Mouse (Mus musculus) megakaryocyte, embryonic 14.5 days (primary cell): ENCODE data around the gene Adam19.

Source experiments
- FLI1 ChIP-seq: IDR thresholded peaks from 2 replicates; pipeline ENCODE4 v1.6.1; 2012; ENCODE audit warnings: low read length, inconsistent platforms, mixed read lengths
- GATA1 ChIP-seq: IDR thresholded peaks from 3 replicates; pipeline ENCODE4 v1.6.1; 2012; ENCODE audit warnings: mixed read lengths, low read length, inconsistent platforms, borderline replicate concordance

DNA sequence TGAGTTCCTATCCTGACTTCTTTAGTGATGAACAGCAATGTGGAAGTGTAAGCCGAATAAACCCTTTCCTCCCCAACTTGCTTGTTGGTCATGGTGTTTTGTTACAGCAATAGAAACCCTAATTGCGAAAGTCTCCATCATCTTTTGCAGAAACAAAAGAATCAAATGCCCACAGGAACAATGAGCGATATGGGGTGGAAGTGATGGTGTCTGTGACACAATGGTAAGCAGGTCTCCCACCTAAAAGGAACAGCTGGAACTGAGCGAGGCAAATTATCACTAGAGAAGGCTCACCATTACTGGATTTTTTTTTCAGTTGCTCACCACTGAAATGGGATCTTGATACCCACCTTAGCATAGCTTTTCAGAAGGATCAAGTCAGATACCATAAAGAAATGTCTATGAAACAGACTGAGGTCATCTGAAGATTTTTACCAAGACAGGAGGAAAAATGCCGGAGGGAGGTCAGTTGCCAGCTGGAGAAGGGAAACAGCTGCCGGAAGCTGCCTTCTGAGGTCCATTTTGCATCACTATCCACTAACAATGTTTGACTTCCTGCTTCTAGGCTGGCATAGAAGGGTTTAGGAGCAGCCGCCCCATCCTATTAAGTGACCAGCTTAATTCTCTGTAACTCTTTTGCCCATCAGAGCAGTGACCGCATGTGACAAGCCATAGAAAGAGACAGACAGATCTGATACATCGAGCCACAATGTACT, 14.8 kb upstream of the Adam19 start:
- no peak for TF ChIP-seq GATA1
- no peak for TF ChIP-seq FLI1
